In genomic region chr5:138193771-138194727, GRCm38 (mm10) we compare ENCODE assay signal across 8 mouse cellular contexts. TPM values are rescaled to one million over a fixed set of nuclear protein-coding genes. Genes with fewer than 3 reads are reported as not detected.
DNase-seq lines count a peak whose midpoint lies in the region; ATAC-seq and TF ChIP-seq lines count a peak whose summit lies in the region.

Gene Mblac1 (plus strand): TSS chr5:138194314.

- H3K4me1 ChIP-seq in forebrain, embryonic 14.5 days (ENCODE audit: control insufficient read depth, insufficient read depth, low read length): no peaks in the 10 kb centered on the region; the same call in 1 of the 2 replicates
- H3K4me1 ChIP-seq in lung, embryonic 15.5 days: peaks cover 3% of the 10 kb centered on the region; the same call in 1 of the 2 replicates

- DNase-seq in ES-CJ7 (ENCODE audit: low read depth, low spot score): peak; percentile 95
- peak; percentile 89 for DNase-seq in forebrain, embryonic 14.5 days (ENCODE audit: low spot score)
- peak; percentile 67 for DNase-seq in heart, postnatal 25 days (ENCODE audit: low spot score)
- DNase-seq in layer of hippocampus, adult 2 months (ENCODE audit: low spot score in 2 of 2): peak; percentile 79 to 82
- peak; percentile 72 for DNase-seq in ovary, adult 18-20 months (ENCODE audit: low spot score)
- DNase-seq in thymus, postnatal 0 days (ENCODE audit: low spot score): peak; percentile 82

- TF ChIP-seq CTCF in layer of hippocampus, adult 2 months (conservative IDR thresholded peaks at IDR 0.05): no peak

- H3K4me2 ChIP-seq in forebrain, embryonic 14.5 days (ENCODE audit: low read length): peak within 1 kb of the TSS; percentile 97
- peak within 1 kb of the TSS; percentile 93 for H3K4me2 ChIP-seq in lung, embryonic 15.5 days

- H3K27ac ChIP-seq in forebrain, embryonic 14.5 days (ENCODE audit: low read depth, low read length): peak within 1 kb of the TSS; percentile 84
- H3K27ac ChIP-seq in layer of hippocampus, adult 2 months: peak within 1 kb of the TSS; percentile 96
- H3K27ac ChIP-seq in lung, embryonic 15.5 days: peak within 1 kb of the TSS; percentile 82

- H3K9me3 ChIP-seq in forebrain, embryonic 14.5 days (replicated peaks; ENCODE audit: control insufficient read depth, low read length): no peaks in the 10 kb centered on the region
- H3K9me3 ChIP-seq in lung, embryonic 15.5 days: no peaks in the 10 kb centered on the region

- peaks cover 30% of the 10 kb centered on the region for H3K36me3 ChIP-seq in forebrain, embryonic 14.5 days (ENCODE audit: control insufficient read depth, insufficient read depth, low read length)
- peaks cover 7% of the 10 kb centered on the region; the same call in 1 of the 2 replicates for H3K36me3 ChIP-seq in lung, embryonic 15.5 days

- H3K9ac ChIP-seq in forebrain, embryonic 14.5 days (ENCODE audit: low read length): peak within 1 kb of the TSS; percentile 94
- H3K9ac ChIP-seq in lung, embryonic 15.5 days: peak within 1 kb of the TSS; percentile 79

- ATAC-seq in cerebellum, adult (ENCODE audit: insufficient number of reproducible peaks, low FRiP score, low TSS enrichment): peak; percentile 85
- ATAC-seq in forebrain, embryonic 14.5 days: peak; percentile 86
- ATAC-seq in lung, embryonic 15.5 days (ENCODE audit: borderline replicate concordance, extremely low read depth, low FRiP score, low TSS enrichment): peak; percentile 78

- H3K4me3 ChIP-seq in forebrain, embryonic 14.5 days (ENCODE audit: low read depth, low read length): peak within 1 kb of the TSS; percentile 70
- H3K4me3 ChIP-seq in layer of hippocampus, adult 2 months: peak within 1 kb of the TSS; percentile 85
- H3K4me3 ChIP-seq in lung, embryonic 15.5 days: peak within 1 kb of the TSS; percentile 72

- intact Hi-C loops in heart, postnatal 25 days (cut with DNase I): no loop called here

- 8% methylated on average over 54 of the region's 54 CpGs for WGBS in forebrain, embryonic 14.5 days
- WGBS in lung, embryonic 15.5 days: 7% methylated on average over 54 of the region's 54 CpGs

- no peaks in the 10 kb centered on the region for H3K27me3 ChIP-seq in forebrain, embryonic 14.5 days (replicated peaks; ENCODE audit: control insufficient read depth, insufficient read depth, low read length)
- H3K27me3 ChIP-seq in lung, embryonic 15.5 days: no peaks in the 10 kb centered on the region

RNA-seq across cellular contexts. Expression of gene Mblac1, which starts in this region (rescaled TPM):
- 11.9 and 13.1 TPM in 2 replicates for polyA plus RNA-seq in forebrain, embryonic 14.5 days (2014; fragmentation: Nextera tagmentation; extraction: Ambion mirVana)
- total RNA-seq in heart, postnatal 25 days (2021): 1 to 10 TPM; 2.6 to 2.8 TPM
- total RNA-seq in layer of hippocampus, adult 2 months (2021): 1 to 10 TPM; 8.2 to 8.4 TPM
- polyA plus RNA-seq in lung, embryonic 15.5 days (2015; fragmentation: Nextera tagmentation; extraction: Ambion mirVana): 9.1 and 9.7 TPM in 2 replicates
- polyA plus RNA-seq in thymus, postnatal 0 days (2015; fragmentation: Nextera tagmentation; extraction: Ambion mirVana): 10.2 and 10.8 TPM in 2 replicates

Comparison
In these comparisons a context has a peak if more than half of its experiments do, and no peak if none do; other contexts are left out.
1. Peak in every context shown above with its lines: DNase-seq, ATAC-seq, H3K4me3 ChIP-seq and H3K27ac ChIP-seq.